Mouse (Mus musculus) ES-E14 (cell line): ENCODE data around the gene Glo1.

ENCODE experiments used
- CHD2 ChIP-seq: IDR thresholded peaks from 2 replicates; pipeline ENCODE4 v1.6.1; 2014; ENCODE audit warnings: mild to moderate bottlenecking, low read depth, low read length, inconsistent platforms
- HCFC1 ChIP-seq: IDR thresholded peaks from 2 replicates; pipeline ENCODE4 v1.6.1; 2012; ENCODE audit warnings: low read length, inconsistent platforms, borderline replicate concordance; ENCODE audit not compliant: insufficient read depth
- MAFK ChIP-seq: IDR thresholded peaks from 2 replicates; pipeline ENCODE4 v1.6.1; 2014; ENCODE audit warnings: mild to moderate bottlenecking, low read depth, low read length, inconsistent platforms; ENCODE audit not compliant: insufficient read depth
- ZC3H11A ChIP-seq: IDR thresholded peaks from 2 replicates; pipeline ENCODE4 v1.6.1; 2012; ENCODE audit warnings: low read depth, mild to moderate bottlenecking, inconsistent platforms, low read length, borderline replicate concordance
- ZNF384 ChIP-seq: IDR thresholded peaks from 2 replicates; pipeline ENCODE4 v1.6.1; 2012; ENCODE audit warnings: low read depth, low read length, inconsistent platforms

DNA sequence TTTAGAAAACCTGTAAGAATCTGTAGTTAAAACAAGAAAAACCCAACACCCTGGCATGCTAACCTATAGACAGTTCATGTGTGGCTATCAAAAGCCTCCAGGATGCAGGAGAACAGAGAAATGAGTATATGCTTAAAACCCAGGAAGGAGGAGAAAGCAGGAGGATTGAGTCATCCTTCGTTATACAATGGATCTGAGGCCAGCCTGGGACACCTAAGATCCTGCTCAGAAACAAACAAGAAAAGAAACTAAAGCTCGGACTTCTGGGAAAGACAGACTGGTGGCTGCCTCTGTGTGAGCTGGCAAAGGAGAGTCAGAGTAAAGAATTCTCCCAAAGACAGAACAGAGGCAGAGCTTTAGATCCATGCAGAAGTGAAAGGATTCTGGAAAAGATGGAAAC, 68.0 kb downstream of the Glo1 start:
- TF ChIP-seq HCFC1 (no peak), ZC3H11A (no peak), CHD2 (no peak), MAFK (no peak), ZNF384 (no peak)
